Mouse (Mus musculus) myocyte (in vitro differentiated cells): ENCODE data around the gene Arid3b. TPM values are rescaled to one million over a fixed set of nuclear protein-coding genes. Genes with fewer than 3 reads are reported as not detected.

ENCODE experiments used
- H3K27me3 ChIP-seq: one replicate; pipeline ENCODE4 v1.6.1; 2011; ENCODE audit not compliant: control insufficient read depth, insufficient read depth, insufficient read length
- H3K36me3 ChIP-seq: one replicate; pipeline ENCODE4 v1.6.1; 2011; ENCODE audit not compliant: control insufficient read depth, insufficient read depth
- H3K4me2 ChIP-seq: one replicate; pipeline ENCODE4 v1.6.1; 2011; ENCODE audit warnings: low read depth, control low read depth
- H3K4me3 ChIP-seq: one replicate; pipeline ENCODE4 v1.5.1; 2011; ENCODE audit warnings: mild to moderate bottlenecking, control low read depth, moderate library complexity
- H3K79me2 ChIP-seq: one replicate; pipeline ENCODE4 v1.6.1; 2011; ENCODE audit not compliant: control insufficient read depth, insufficient read depth
- H3ac ChIP-seq: one replicate; pipeline ENCODE4 v1.6.1; 2011; ENCODE audit not compliant: control insufficient read depth, insufficient read length
- CEBPB ChIP-seq: IDR thresholded peaks from 2 replicates; pipeline ENCODE4 v1.6.1; 2011; ENCODE audit warnings: mild to moderate bottlenecking, moderate library complexity; ENCODE audit not compliant: poor library complexity, insufficient read depth, severe bottlenecking
- E2F4 ChIP-seq: IDR thresholded peaks from one replicate; pipeline ENCODE4 v1.6.1; 2011; ENCODE audit warnings: mild to moderate bottlenecking, control low read depth, moderate library complexity; ENCODE audit not compliant: insufficient read depth
- MAX ChIP-seq: IDR thresholded peaks from one replicate; pipeline ENCODE4 v1.6.1; 2011; ENCODE audit warnings: low read depth, mild to moderate bottlenecking, control low read depth
- MYOD1 ChIP-seq, 3 experiments: IDR thresholded peaks; one replicate each; pipeline ENCODE4 v1.6.1; 2011; ENCODE audit warnings: control low read depth in 2 of 3, low read depth in 2 of 3, mild to moderate bottlenecking in 2 of 3, moderate library complexity in 1 of 3; ENCODE audit not compliant: insufficient read length in 2 of 3, control insufficient read depth in 1 of 3
- MYOG ChIP-seq, 3 experiments: IDR thresholded peaks; one replicate each; pipeline ENCODE4 v1.6.1; 2011; ENCODE audit warnings: control low read depth in 2 of 3, low read depth in 2 of 3, mild to moderate bottlenecking in 2 of 3; ENCODE audit not compliant: insufficient read length in 2 of 3, control insufficient read depth in 1 of 3, insufficient read depth in 1 of 3
- POLR2A ChIP-seq: IDR thresholded peaks from one replicate; pipeline ENCODE4 v1.6.1; 2011; ENCODE audit warnings: low read depth, mild to moderate bottlenecking, control low read depth, moderate library complexity; ENCODE audit not compliant: insufficient read length
- POLR2AphosphoS2 ChIP-seq: IDR thresholded peaks from one replicate; pipeline ENCODE4 v1.6.1; 2011; ENCODE audit warnings: low read depth, control low read depth; ENCODE audit not compliant: insufficient read length
- REST ChIP-seq: IDR thresholded peaks from one replicate; pipeline ENCODE4 v1.6.1; 2011; ENCODE audit warnings: mild to moderate bottlenecking, control low read depth, moderate library complexity; ENCODE audit not compliant: insufficient read depth, insufficient read length
- SRF ChIP-seq: IDR thresholded peaks from one replicate; pipeline ENCODE4 v1.6.1; 2011; ENCODE audit warnings: low read depth; ENCODE audit not compliant: control insufficient read depth, insufficient read length
- TCF12 ChIP-seq: IDR thresholded peaks from one replicate; pipeline ENCODE4 v1.6.1; 2011; ENCODE audit warnings: mild to moderate bottlenecking, control low read depth; ENCODE audit not compliant: poor library complexity, insufficient read depth, severe bottlenecking
- TCF3 ChIP-seq: IDR thresholded peaks from one replicate; pipeline ENCODE4 v1.6.1; 2011; ENCODE audit warnings: low read depth, control low read depth; ENCODE audit not compliant: insufficient read length
- USF1 ChIP-seq: IDR thresholded peaks from one replicate; pipeline ENCODE4 v1.6.1; 2011; ENCODE audit warnings: low read depth, mild to moderate bottlenecking, control low read depth, moderate library complexity
- polyA plus RNA-seq: library from polyadenylated mRNA; unstranded; fragments of >200 nt; fragmentation: generic; extraction: Trizol; gene quantifications from one replicate; pipeline ENCODE4 v1.2.1, GENCODE M21; 2012; ENCODE audit warnings: missing spikeins

The Arid3b gene
- polyA plus RNA-seq, 1 experiment: 1.5 TPM

GRCm38 (mm10) chr9:57775026-57775425 lies 61.6 kb downstream of the Arid3b start:
- no peak overlapping the region for H3K4me3 ChIP-seq
- H3K79me2 ChIP-seq: no peaks in the 10 kb centered on the region
- TF ChIP-seq CEBPB: no peak
- TF ChIP-seq TCF12: no peak
- no peak for TF ChIP-seq MAX
- no peak for TF ChIP-seq SRF
- TF ChIP-seq POLR2AphosphoS2: no peak
- TF ChIP-seq MYOG (IDR thresholded peaks at IDR 0.05; ENCODE audit: control insufficient read depth in 1 of 3, insufficient read depth in 1 of 3, insufficient read length in 2 of 3, low read depth in 2 of 3): no peak
- H3K27me3 ChIP-seq: peaks cover 12% of the 10 kb centered on the region
- no peaks in the 10 kb centered on the region for H3K36me3 ChIP-seq
- H3K4me2 ChIP-seq: no peak overlapping the region
- H3ac ChIP-seq: no peak overlapping the region

- H3K4me2 ChIP-seq: no peak overlapping the region
- no peak for TF ChIP-seq TCF3
- TF ChIP-seq POLR2AphosphoS2: no peak
Observed at GRCm38 (mm10) chr9:57774168-57774567, 62.4 kb downstream of the Arid3b start.

DNA sequence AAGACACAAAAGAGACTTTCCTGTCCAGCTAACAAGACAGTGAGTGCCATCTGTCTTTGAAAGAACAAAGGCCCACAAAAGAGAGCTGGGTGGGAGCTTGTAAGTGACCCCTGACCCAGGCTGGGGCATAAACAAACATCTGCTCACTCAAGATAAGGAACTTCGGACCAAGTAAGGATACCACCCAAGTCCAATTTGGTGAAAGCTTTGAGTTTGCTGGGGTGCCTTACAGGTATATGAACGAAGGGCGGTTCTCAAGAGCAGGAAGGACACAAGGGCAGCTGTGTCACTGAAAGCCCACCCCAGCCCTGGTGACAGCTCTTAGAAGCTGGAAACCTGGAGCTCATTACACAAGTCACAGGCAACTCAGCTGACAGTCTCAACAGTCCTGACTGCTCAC lies 62.8 kb downstream of the Arid3b start:
- H3K27me3 ChIP-seq: peaks cover 12% of the 10 kb centered on the region
- H3K36me3 ChIP-seq: no peaks in the 10 kb centered on the region
- no peak overlapping the region for H3K4me3 ChIP-seq
- no peaks in the 10 kb centered on the region for H3K79me2 ChIP-seq
- no peak overlapping the region for H3K4me2 ChIP-seq
- TF ChIP-seq CEBPB (no peak), MAX (no peak), SRF (no peak), TCF3 (no peak), E2F4 (no peak), MYOD1 (IDR thresholded peaks at IDR 0.05; ENCODE audit: control insufficient read depth in 1 of 3, insufficient read length in 2 of 3, low read depth in 2 of 3) (no peak), TCF12 (no peak), USF1 (no peak), POLR2A (no peak), REST (no peak), MYOG (IDR thresholded peaks at IDR 0.05; ENCODE audit: control insufficient read depth in 1 of 3, insufficient read depth in 1 of 3, insufficient read length in 2 of 3, low read depth in 2 of 3) (no peak), POLR2AphosphoS2 (no peak)
- no peak overlapping the region for H3ac ChIP-seq

More at GRCm38 (mm10) chr9:57774168-57774567, 62.4 kb downstream of the Arid3b start:
- Histone ChIP-seq H3K4me3 (no peak overlapping the region), H3K27me3 (peaks cover 12% of the 10 kb centered on the region), H3ac (no peak overlapping the region), H3K79me2 (no peaks in the 10 kb centered on the region), H3K36me3 (no peaks in the 10 kb centered on the region)

- Histone ChIP-seq H3K4me2 (no peak overlapping the region), H3K27me3 (peaks cover 7% of the 10 kb centered on the region), H3ac (no peak overlapping the region), H3K4me3 (no peak overlapping the region), H3K36me3 (no peaks in the 10 kb centered on the region), H3K79me2 (no peaks in the 10 kb centered on the region)
- TF ChIP-seq MYOD1 (IDR thresholded peaks at IDR 0.05; ENCODE audit: control insufficient read depth in 1 of 3, insufficient read length in 2 of 3, low read depth in 2 of 3): no peak
- no peak for TF ChIP-seq POLR2A
- no peak for TF ChIP-seq CEBPB
- TF ChIP-seq REST: no peak
- TF ChIP-seq MYOG (IDR thresholded peaks at IDR 0.05; ENCODE audit: control insufficient read depth in 1 of 3, insufficient read depth in 1 of 3, insufficient read length in 2 of 3, low read depth in 2 of 3): no peak
- no peak for TF ChIP-seq MAX
- TF ChIP-seq SRF: no peak
- TF ChIP-seq TCF3: no peak
- no peak for TF ChIP-seq USF1
- TF ChIP-seq TCF12: no peak
- TF ChIP-seq POLR2AphosphoS2: no peak
- TF ChIP-seq E2F4: no peak
Observed at GRCm38 (mm10) chr9:57770836-57771235, 65.8 kb downstream of the Arid3b start.

- TF ChIP-seq SRF (no peak), USF1 (no peak), MYOG (IDR thresholded peaks at IDR 0.05; ENCODE audit: control insufficient read depth in 1 of 3, insufficient read depth in 1 of 3, insufficient read length in 2 of 3, low read depth in 2 of 3) (no peak), MYOD1 (IDR thresholded peaks at IDR 0.05; ENCODE audit: control insufficient read depth in 1 of 3, insufficient read length in 2 of 3, low read depth in 2 of 3) (no peak), E2F4 (no peak), CEBPB (no peak), MAX (no peak)
- H3K27me3 ChIP-seq: peaks cover under 1% of the 10 kb centered on the region
- no peak overlapping the region for H3ac ChIP-seq
- no peak overlapping the region for H3K4me2 ChIP-seq
- no peak overlapping the region for H3K4me3 ChIP-seq
- H3K79me2 ChIP-seq: no peaks in the 10 kb centered on the region
- no peaks in the 10 kb centered on the region for H3K36me3 ChIP-seq
Observed at GRCm38 (mm10) chr9:57770214-57770613, 66.4 kb downstream of the Arid3b start.
